Mouse (Mus musculus) urinary bladder, postnatal 14 days (tissue): Measurements from ENCODE around the gene Ksr1.

Experiments used
- DNase-seq: peaks from one replicate; pipeline ENCODE4 v3.0.0; 2021; ENCODE audit warnings: low spot score

Ksr1 gene

GRCm38 (mm10) chr11:79145283-79146265 lies 633 bp downstream of the Ksr1 start:
- peak; percentile 40 for DNase-seq

GRCm38 (mm10) chr11:79144741-79145140 lies 1.5 kb downstream of the Ksr1 start:
- peak; percentile 30 for DNase-seq

- DNase-seq, result no peak
Observed at GRCm38 (mm10) chr11:79144043-79144591, 2.1 kb downstream of the Ksr1 start.

GRCm38 (mm10) chr11:79143322-79143721 lies 2.9 kb downstream of the Ksr1 start:
- DNase-seq, result no peak

GRCm38 (mm10) chr11:79142381-79142780 lies 3.8 kb downstream of the Ksr1 start:
- no peak for DNase-seq

GRCm38 (mm10) chr11:79141235-79142109 lies 4.7 kb downstream of the Ksr1 start:
- no peak for DNase-seq

GRCm38 (mm10) chr11:79140511-79140888 lies 5.7 kb downstream of the Ksr1 start:
- DNase-seq, result no peak

GRCm38 (mm10) chr11:79139878-79140510 lies 6.2 kb downstream of the Ksr1 start:
- DNase-seq, result no peak

GRCm38 (mm10) chr11:79138621-79139020 lies 7.6 kb downstream of the Ksr1 start:
- DNase-seq, result no peak

- no peak for DNase-seq
Observed at GRCm38 (mm10) chr11:79137245-79137644, 9.0 kb downstream of the Ksr1 start.

GRCm38 (mm10) chr11:79135685-79136360 lies 10.4 kb downstream of the Ksr1 start:
- DNase-seq, result no peak

- DNase-seq, result no peak
Observed at GRCm38 (mm10) chr11:79135105-79135503, 11.1 kb downstream of the Ksr1 start.

- DNase-seq, result no peak
Observed at GRCm38 (mm10) chr11:79134416-79135104, 11.6 kb downstream of the Ksr1 start.

GRCm38 (mm10) chr11:79133961-79134360 lies 12.2 kb downstream of the Ksr1 start:
- DNase-seq, result no peak

GRCm38 (mm10) chr11:79133051-79133450 lies 13.2 kb downstream of the Ksr1 start:
- no peak for DNase-seq

- DNase-seq, result no peak
Observed at GRCm38 (mm10) chr11:79131949-79132411, 14.2 kb downstream of the Ksr1 start.

GRCm38 (mm10) chr11:79129388-79130356 lies 16.5 kb downstream of the Ksr1 start:
- no peak for DNase-seq

- no peak for DNase-seq
Observed at GRCm38 (mm10) chr11:79128233-79128632, 18.0 kb downstream of the Ksr1 start.

GRCm38 (mm10) chr11:79126963-79127362 lies 19.2 kb downstream of the Ksr1 start:
- DNase-seq, result no peak
